Mouse (Mus musculus) megakaryocyte, embryonic 14.5 days (primary cell): ENCODE results near the gene Stxbp3. TPM values are rescaled to one million over a fixed set of nuclear protein-coding genes. Genes with fewer than 3 reads are reported as not detected.
"Not testable (repeated sequence)": the region's sequence is repeated elsewhere in the genome, so short reads cannot be mapped to it uniquely, and the experiment has no call there.

Experiments
- H3K27me3 ChIP-seq: replicated peaks from 2 replicates; pipeline ENCODE3; 2012; ENCODE audit warnings: inconsistent platforms
- H3K36me3 ChIP-seq: replicated peaks from 2 replicates; pipeline ENCODE3; 2012; ENCODE audit warnings: low read length, inconsistent platforms, mixed read lengths
- H3K4me1 ChIP-seq: 2 replicates; pipeline ENCODE4 v1.6.1; 2012; ENCODE audit warnings: inconsistent platforms
- H3K4me3 ChIP-seq: replicated peaks from 2 replicates; pipeline ENCODE3; 2012; ENCODE audit warnings: moderate library complexity, mild to moderate bottlenecking, inconsistent platforms
- H3K9me3 ChIP-seq: 2 replicates; pipeline ENCODE4 v1.6.1; 2012; ENCODE audit warnings: inconsistent platforms
- FLI1 ChIP-seq: IDR thresholded peaks from 2 replicates; pipeline ENCODE4 v1.6.1; 2012; ENCODE audit warnings: low read length, inconsistent platforms, mixed read lengths
- GATA1 ChIP-seq: IDR thresholded peaks from 3 replicates; pipeline ENCODE4 v1.6.1; 2012; ENCODE audit warnings: mixed read lengths, low read length, inconsistent platforms, borderline replicate concordance
- polyA plus RNA-seq: library from polyadenylated mRNA; stranded (reverse); fragments of >175 nt; gene quantifications from 2 replicates; pipeline ENCODE4 v1.2.3, GENCODE M21; 2012; ENCODE audit warnings: low replicate concordance; ENCODE audit not compliant: insufficient read depth

The Stxbp3 gene
- 4.2 and 9.1 TPM in 2 replicates for polyA plus RNA-seq

- no peaks in the 10 kb centered on the region for H3K9me3 ChIP-seq
- peaks cover 31% of the 10 kb centered on the region for H3K36me3 ChIP-seq
- H3K4me3 ChIP-seq = peak within 1 kb of the TSS; percentile 99
- peaks cover 64% of the 10 kb centered on the region for H3K4me1 ChIP-seq
- TF ChIP-seq GATA1 (no peak), FLI1 (no peak)
- H3K27me3 ChIP-seq = no peaks in the 10 kb centered on the region
Observed at GRCm38 (mm10) chr3:108840000-108840715, at the start of gene Stxbp3. Gene Stxbp3, minus strand, starts transcription at chr3:108840526.

GRCm38 (mm10) chr3:108889908-108890307 lies 49.6 kb upstream of the Stxbp3 start, which contains the start of gene Fndc7:
Gene Fndc7, minus strand, starts transcription at chr3:108890008.
- H3K4me1 ChIP-seq = peaks cover 32% of the 10 kb centered on the region
- no peaks in the 10 kb centered on the region for H3K36me3 ChIP-seq
- no peak within 1 kb of the TSS for H3K4me3 ChIP-seq
- no peaks in the 10 kb centered on the region for H3K9me3 ChIP-seq
- no peak for TF ChIP-seq GATA1
- TF ChIP-seq FLI1 = no peak
- no peaks in the 10 kb centered on the region for H3K27me3 ChIP-seq

DNA sequence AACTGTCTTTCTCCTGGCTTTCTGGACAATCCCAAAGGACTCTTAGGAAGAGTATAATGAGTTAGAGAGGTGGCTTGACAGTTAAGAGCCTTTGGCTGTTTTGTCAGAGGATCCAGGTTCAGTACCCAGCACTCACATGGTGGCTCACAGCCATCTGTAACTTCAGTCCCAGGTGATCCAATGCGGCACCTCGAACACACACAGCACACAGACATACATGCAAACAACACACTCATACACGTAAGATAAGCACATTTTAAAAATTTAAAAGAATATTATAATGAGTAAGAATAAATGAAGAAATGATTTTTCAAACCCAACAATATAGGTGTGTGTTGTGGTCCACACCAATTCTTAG lies 47.3 kb upstream of the Stxbp3 start:
- no peak for TF ChIP-seq GATA1
- no peak for TF ChIP-seq FLI1
- no peaks in the 10 kb centered on the region for H3K27me3 ChIP-seq
- H3K4me1 ChIP-seq = peaks cover 53% of the 10 kb centered on the region

DNA sequence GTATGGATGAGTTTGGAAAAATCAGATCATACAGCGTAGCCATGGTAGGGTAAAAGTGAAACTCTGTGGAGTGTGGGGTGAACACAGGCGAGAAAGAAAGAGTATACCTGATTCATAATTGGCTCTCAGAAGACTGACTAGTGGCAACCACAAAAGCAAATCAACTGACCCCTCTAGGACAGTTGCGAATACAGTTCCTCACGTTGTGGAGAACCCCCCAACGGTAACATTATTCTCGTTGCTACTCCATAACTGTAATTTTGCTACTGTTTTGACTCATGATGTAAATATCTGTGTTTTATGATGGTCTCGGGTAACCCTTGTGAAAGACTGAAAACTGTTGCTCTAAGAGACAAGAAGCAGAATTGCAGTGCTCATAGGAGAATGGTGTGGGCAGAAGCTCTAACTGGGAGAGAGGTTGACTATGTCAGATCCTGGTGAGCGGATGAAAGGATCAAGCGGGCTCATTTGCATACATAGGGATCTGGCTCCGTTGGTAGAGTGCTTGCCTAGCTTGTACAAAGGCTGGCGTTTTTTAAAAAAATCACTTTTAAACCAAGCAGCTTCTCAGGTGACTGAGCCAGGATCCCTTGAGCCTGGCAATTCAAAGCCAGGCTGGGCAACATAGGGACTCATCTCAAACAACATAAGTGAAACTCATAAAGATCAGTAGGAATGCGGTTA lies 46.8 kb upstream of the Stxbp3 start:
- Histone ChIP-seq H3K36me3 (no peaks in the 10 kb centered on the region), H3K4me3 (no peak overlapping the region), H3K4me1 (peaks cover 55% of the 10 kb centered on the region), H3K27me3 (no peaks in the 10 kb centered on the region), H3K9me3 (no peaks in the 10 kb centered on the region)
- TF ChIP-seq FLI1 = no peak
- no peak for TF ChIP-seq GATA1

More for the DNA sequence above, 47.3 kb upstream of the Stxbp3 start:
- Histone ChIP-seq H3K36me3 (no peaks in the 10 kb centered on the region), H3K4me3 (no peak overlapping the region), H3K9me3 (no peaks in the 10 kb centered on the region)

DNA sequence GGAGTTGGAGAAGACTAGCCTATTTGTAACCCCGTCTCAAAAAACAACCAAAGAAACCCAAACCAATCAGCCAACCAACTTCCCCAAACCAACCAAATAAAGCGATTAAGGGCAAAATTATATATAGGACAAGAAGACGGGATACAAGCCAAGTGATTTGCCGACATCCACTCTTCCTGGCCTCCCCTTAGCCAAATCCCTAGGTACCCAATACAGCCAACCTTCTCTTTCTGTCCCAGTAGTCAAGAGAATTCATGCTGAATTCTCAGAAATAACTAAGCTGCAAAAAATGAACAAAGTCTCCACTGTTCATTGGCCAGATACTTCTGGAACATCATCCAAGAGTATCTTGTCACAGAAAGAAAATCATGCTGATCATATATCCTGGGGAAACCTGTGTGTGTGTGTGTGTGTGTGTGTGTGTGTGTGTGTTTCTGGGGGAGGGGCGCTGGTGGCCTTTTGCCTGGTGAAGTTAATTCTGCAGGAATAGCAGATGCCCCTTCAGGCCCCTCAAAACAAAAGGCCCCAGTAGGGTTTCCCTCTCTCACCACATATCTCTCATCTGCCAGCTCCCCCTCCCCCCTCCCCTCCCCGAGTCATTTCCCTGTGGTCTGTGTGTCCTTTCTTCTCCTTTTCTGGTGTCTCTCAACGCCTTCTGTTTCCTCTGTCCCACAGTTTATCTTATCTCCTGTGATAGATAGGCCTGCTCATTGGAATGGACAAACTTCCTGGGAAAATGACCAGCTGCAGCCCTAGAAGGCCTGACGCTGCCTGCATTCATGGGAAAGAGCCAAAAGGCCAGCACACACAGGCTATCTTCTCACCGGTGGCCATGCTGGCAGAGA lies 45.6 kb upstream of the Stxbp3 start:
- Histone ChIP-seq H3K4me3 (peak overlapping the region; percentile 84), H3K9me3 (no peaks in the 10 kb centered on the region), H3K27me3 (no peaks in the 10 kb centered on the region), H3K4me1 (peaks cover 66% of the 10 kb centered on the region), H3K36me3 (no peaks in the 10 kb centered on the region)
- TF ChIP-seq GATA1 (peak; percentile 81), FLI1 (no peak)

DNA sequence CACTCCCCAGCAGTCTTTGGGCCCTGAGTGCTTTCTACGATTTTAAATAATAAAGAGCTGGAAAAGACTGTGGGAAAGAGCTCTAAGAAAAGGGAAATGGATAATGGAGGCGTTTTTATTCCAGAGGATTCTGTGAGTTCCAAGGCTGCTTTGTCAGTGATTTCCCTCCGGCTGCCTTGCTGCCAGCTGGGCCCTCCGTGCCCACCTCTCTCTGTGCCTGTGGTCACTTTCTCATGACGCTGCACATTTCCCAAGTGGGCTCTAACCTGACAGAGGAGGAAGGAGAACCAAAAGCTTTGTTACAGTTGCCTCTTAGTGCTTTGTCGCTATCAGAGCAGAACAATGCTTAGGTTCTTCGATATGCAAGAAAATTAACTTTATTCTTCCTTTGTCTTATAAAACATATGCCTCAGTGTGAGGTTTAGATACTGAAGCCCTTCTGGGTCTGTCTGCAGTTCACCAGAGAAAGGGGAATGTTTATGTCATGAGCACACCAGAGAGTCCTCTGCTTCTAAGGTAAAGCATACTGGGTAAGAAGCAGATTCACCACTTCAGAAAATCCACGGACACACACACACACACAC lies 44.5 kb upstream of the Stxbp3 start:
- H3K27me3 ChIP-seq = no peaks in the 10 kb centered on the region
- TF ChIP-seq GATA1 (no peak), FLI1 (no peak)
- no peaks in the 10 kb centered on the region for H3K9me3 ChIP-seq
- peaks cover 73% of the 10 kb centered on the region for H3K4me1 ChIP-seq
- H3K4me3 ChIP-seq = peak overlapping the region; percentile 18
- no peaks in the 10 kb centered on the region for H3K36me3 ChIP-seq

DNA sequence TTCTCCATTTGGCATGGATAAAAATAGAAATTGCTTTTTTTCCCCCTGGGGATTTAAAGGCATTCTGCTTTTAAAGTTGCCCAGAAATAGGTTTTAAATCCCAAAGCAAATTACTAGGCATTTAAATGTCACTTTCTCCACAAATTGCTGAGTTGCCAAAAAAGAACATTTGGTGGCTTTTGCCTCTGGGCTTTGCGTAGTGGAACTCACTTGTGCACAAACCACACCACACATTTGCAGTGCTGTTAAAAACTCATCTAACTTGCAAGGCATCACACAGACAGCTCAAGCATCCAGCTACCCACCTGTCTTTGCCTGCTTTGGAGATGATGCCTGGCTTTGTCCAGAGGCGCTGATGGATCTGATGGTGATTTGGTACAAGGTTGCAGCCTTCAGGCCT lies 42.7 kb upstream of the Stxbp3 start:
- no peaks in the 10 kb centered on the region for H3K9me3 ChIP-seq
- no peaks in the 10 kb centered on the region for H3K27me3 ChIP-seq
- TF ChIP-seq GATA1 = no peak
- no peak for TF ChIP-seq FLI1
- H3K4me3 ChIP-seq = peak overlapping the region; percentile 4
- no peaks in the 10 kb centered on the region for H3K36me3 ChIP-seq
- peaks cover 86% of the 10 kb centered on the region for H3K4me1 ChIP-seq

DNA sequence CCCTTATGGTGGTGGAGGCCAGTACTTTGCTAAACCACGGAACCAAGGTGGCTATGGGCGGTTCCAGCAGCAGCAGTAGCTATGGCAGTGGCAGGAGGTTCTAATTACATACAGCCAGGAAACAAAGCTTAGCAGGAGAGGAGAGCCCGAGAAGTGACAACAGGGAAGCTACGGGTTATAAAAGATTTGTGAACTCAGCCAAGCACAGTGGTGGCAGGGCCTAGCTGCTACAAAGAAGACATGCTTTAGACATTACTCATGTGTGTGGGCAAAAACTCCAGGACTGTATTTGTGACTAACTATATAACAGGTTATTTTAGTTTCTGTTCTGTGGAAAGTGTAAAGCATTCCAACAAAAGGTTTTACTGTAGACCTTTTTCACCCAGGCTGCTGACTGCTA lies 41.5 kb upstream of the Stxbp3 start:
- H3K36me3 ChIP-seq, H3K4me3 ChIP-seq, H3K9me3 ChIP-seq, H3K27me3 ChIP-seq: not testable (repeated sequence)
- peaks cover 83% of the 10 kb centered on the region for H3K4me1 ChIP-seq

DNA sequence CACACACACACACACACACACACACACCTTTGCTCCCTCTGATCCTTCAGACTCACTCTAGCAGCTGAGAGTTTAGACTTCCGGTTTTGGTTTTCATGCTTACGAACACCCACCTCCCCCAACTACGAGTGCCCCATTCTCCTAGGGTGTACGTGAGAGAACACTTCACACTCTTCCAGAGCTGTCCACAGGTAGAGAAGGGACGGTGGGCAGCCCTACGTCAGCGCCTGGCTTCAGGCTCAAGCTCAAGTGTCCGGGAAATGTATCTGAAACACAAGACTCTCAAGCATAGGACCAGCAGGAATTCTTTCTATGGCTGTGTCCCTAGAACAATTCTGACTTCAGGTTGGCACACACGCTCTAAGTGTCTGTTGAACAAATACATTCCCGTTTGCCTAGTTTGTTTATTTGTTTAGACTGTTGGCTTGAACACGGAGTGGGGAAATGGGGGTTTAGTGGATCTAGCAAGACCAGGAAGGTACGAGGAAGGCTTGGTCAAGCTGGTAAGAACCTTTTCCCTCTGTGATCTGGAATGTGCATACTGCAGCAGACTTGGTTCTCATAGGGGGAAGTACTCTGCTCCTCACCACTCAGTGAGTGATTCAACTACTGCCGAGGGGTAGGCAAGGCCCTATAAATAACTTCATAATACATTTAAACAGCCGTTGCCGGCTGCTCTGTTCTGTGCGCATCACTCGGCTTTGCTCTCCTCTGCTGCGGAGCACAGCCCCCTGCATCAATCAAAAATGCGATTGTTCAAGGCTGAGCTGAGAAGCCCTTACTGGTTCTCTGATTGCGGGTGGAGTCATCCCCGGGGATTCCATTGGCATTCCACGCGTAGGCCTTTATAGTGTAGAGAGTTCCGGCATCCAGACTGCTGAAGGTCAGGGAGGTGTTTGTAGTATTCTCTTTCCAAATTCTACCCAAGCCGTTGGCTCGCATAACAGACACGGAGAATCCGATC lies 40.5 kb upstream of the Stxbp3 start:
- Histone ChIP-seq H3K36me3 (no peaks in the 10 kb centered on the region), H3K27me3 (no peaks in the 10 kb centered on the region), H3K4me3 (peak overlapping the region; percentile 57), H3K4me1 (peaks cover 72% of the 10 kb centered on the region), H3K9me3 (no peaks in the 10 kb centered on the region)
- TF ChIP-seq FLI1 = no peak
- TF ChIP-seq GATA1 = no peak
